Mouse (Mus musculus) stomach, embryonic 14.5 days (tissue): ENCODE measurements at regions not wholly inside any gene's neighbourhood (a gene's known extent, or its start where the extent isn't known, plus 50 kb on each side); places are given as distances from the start of the nearest gene placed in this dataset.

Experiments used
- ATAC-seq: fragments of 200-750 bp; cut with Nextera tagmentation; 2 replicates; pipeline ENCODE4 v1.8.0; 2017; ENCODE audit warnings: low read depth, moderate TSS enrichment; ENCODE audit not compliant: insufficient number of reproducible peaks, insufficient read depth, low FRiP score
- H3K27ac ChIP-seq: fragments of 300-500 bp; sonication (generic); 2 replicates; pipeline ENCODE4 v1.5.1; 2014; ENCODE audit warnings: mild to moderate bottlenecking, low read length, moderate library complexity, mixed read lengths
- H3K27me3 ChIP-seq: fragments of 300-500 bp; sonication (generic); 2 replicates; pipeline ENCODE4 v1.6.1; 2014; ENCODE audit warnings: low read length, control low read depth, mixed read lengths; ENCODE audit not compliant: control insufficient read depth, insufficient read depth
- H3K36me3 ChIP-seq: fragments of 300-500 bp; sonication (generic); 2 replicates; pipeline ENCODE4 v1.6.1; 2014; ENCODE audit warnings: mild to moderate bottlenecking, control low read depth, low read length, moderate library complexity, mixed read lengths; ENCODE audit not compliant: control insufficient read depth, insufficient read depth
- H3K4me1 ChIP-seq: fragments of 300-500 bp; sonication (generic); 2 replicates; pipeline ENCODE4 v1.6.1; 2014; ENCODE audit warnings: low read length, control low read depth, mixed read lengths; ENCODE audit not compliant: control insufficient read depth, insufficient read depth
- H3K4me2 ChIP-seq: fragments of 300-500 bp; sonication (generic); replicated peaks from 2 replicates; pipeline ENCODE4 v1.6.1; 2014; ENCODE audit warnings: low read depth, low read length, control low read depth
- H3K4me3 ChIP-seq: fragments of 300-500 bp; sonication (generic); 2 replicates; pipeline ENCODE4 v1.5.1; 2014; ENCODE audit warnings: low read depth, low read length, control low read depth
- H3K9ac ChIP-seq: fragments of 300-500 bp; sonication (generic); replicated peaks from 2 replicates; pipeline ENCODE4 v1.6.1; 2014; ENCODE audit warnings: low read depth, mild to moderate bottlenecking, control low read depth, low read length, moderate library complexity, mixed read lengths
- H3K9me3 ChIP-seq: fragments of 300-500 bp; sonication (generic); 2 replicates; pipeline ENCODE4 v1.6.1; 2016; ENCODE audit warnings: low read depth, low read length, control low read depth; ENCODE audit not compliant: control insufficient read depth

DNA sequence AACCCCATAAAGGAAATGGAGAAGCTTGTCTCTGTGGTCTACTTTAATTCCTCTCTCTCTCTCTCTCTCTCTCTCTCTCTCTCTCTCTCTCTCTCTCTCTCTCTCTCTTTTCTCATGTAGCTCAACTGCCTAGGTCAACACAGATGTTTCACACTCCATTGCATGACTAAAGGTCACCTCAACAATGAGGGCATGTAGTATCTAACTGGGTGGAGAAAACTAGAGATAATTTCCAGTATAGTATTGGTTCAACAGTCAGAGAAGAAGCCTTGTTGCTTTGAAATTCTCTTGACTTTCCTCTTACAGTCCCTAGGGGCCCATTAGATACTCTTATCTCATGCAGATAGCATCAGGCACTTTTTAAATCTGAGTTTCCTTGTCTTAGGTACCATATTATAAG is 140.4 kb upstream of the Fscb start:
- no peak for ATAC-seq
- Histone ChIP-seq H3K27ac (no peak overlapping the region), H3K4me2 (no peak overlapping the region), H3K9me3 (no peaks in the 10 kb centered on the region), H3K36me3 (no peaks in the 10 kb centered on the region), H3K9ac (no peak overlapping the region), H3K4me3 (no peak overlapping the region), H3K4me1 (no peaks in the 10 kb centered on the region), H3K27me3 (no peaks in the 10 kb centered on the region)
